Mouse (Mus musculus) CD8-positive naive resting alpha-beta T cell, adult 57 days (primary cell): ENCODE measurements around the gene Hoxb3. TPM values are rescaled to one million over a fixed set of nuclear protein-coding genes. Genes with fewer than 3 reads are reported as not detected.

Source experiments
- total RNA-seq: library from RNA; stranded (reverse); gene quantifications from one replicate; pipeline ENCODE4 v1.2.4, GENCODE M21; 2023

Gene Hoxb3
- total RNA-seq, result not detected

GRCm38 (mm10) chr11:96323154-96323553, at the start of gene Hoxb3:
Gene Hoxb3, plus strand, starts transcription at chr11:96323326.

DNA sequence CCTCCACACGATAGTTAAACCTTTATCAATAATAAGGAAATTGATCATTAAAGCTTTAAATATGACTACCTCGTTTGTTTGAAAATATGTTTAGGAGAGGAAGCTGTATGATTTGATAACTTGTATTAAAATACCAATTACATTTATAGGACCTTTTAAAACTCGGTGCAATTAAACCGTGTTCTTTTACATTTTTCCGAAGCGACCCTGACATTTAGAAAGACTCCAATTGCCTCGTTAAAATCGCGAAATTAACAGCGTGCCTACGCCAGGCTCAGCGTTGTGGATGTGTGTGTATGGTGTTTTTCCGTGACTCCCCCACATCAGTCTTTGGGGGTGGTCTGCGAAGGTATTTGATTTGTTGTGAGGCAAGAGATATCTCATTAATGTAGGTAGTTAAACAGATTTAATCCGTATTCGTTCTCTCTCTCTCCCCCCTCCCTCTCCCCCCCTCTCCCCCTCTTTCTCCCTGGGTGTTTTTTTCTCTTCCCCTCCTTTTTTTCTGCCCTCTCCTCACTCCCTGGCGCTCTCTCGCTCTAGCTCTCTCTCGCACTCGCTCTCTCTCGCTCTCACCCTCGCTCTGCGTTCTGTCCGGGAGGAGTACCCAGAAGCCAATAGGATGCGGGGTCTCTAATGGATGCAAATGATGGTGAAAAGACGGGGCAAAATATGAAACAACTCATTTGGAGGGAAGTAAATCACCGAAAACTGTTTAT, 41.1 kb upstream of the Hoxb3 start, which contains the start of gene Hoxb8:
Hoxb8 (plus strand) TSS at position 51 of the 716 bp plus-strand sequence.

GRCm38 (mm10) chr11:96285771-96286738, 37.1 kb upstream of the Hoxb3 start, which contains the start of gene Hoxb7:
Gene Hoxb7, plus strand, starts transcription at chr11:96286623.

DNA sequence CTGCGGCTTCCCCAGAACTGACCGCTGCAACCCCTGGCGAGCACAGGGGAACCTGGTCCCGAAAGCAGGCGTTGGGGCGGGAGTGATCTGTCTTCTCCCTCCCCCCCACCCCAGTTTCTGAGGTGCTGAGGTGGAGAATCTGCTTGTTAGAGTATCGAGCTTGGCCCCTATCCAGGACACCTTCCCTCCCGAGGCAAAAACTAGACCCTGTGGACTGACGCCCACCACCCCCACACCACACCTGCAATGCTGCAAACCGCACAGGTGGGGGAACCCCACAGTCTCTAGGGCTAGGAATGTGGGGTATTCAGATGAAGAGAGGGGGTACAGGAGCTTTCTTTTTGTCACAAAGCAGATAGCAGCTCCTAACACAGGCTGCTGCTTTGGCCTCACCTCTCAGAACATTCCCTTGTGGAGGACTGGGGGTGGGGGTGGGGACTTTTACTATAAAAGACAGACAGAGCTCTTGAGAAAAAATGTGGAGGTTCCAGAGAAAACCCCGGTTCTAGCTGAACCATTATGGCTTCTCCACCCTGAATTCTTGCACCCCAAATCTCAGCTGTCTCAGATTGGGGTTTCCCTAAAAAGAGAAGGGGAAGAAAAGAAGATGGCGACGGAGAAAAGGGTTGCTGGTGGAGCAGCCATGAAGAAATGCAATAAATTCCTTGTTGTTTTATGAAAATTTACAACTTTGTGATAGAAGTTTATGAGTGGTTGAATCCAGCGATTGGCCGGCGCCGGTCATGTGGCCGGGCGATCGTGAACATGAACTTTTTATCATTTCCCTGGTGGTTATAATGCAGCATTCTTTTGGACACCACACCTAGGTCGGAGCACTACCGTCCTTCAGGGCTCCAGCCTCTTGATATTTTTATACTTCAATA, 31.2 kb upstream of the Hoxb3 start, which contains the start of gene Hoxb6:
Hoxb6 (plus strand) TSS at position 796 of the 884 bp plus-strand sequence.

DNA sequence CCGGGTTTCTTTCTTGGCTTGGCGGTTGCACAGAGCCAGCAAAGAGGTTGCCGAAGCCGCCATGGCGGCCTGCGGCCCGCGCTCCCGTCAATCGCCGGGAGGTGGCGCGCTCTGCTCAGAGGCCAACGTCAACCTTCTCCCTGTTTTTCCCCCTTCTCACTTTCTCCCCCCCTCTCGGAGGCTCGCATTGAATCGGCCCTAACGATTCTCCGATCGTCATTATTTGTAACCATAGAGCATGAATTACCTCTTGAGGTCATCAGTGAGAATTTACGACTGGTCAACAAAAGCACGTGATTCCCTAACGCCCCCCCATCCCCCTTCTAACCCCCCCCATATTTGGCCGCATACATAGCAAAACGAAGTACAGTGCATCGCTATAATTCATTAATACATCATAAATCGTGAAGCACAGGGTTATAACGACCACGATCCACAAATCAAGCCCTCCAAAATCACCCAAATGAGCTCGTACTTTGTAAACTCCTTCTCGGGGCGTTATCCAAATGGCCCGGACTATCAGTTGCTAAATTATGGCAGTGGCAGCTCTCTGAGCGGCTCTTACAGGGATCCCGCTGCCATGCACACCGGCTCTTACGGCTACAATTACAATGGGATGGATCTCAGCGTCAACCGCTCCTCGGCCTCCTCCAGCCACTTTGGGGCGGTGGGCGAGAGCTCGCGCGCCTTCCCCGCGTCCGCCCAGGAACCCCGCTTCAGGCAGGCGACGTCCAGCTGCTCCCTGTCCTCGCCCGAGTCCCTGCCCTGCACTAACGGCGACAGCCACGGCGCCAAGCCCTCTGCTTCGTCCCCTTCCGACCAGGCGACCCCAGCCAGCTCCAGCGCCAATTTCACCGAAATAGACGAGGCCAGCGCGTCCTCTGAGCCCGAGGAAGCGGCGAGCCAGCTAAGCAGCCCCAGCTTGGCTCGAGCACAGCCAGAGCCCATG, 19.7 kb upstream of the Hoxb3 start, which contains the start of gene Hoxb5:
Hoxb5 (plus strand) TSS at position 186 of the 949 bp plus-strand sequence.

GRCm38 (mm10) chr11:96317608-96318367, 5.3 kb upstream of the Hoxb3 start, which contains the start of gene Hoxb4:
Gene Hoxb4, plus strand, starts transcription at chr11:96318267.

GRCm38 (mm10) chr11:96350341-96350624, 27.2 kb downstream of the Hoxb3 start, which contains the start of gene Hoxb2:
Gene Hoxb2, plus strand, starts transcription at chr11:96350525.

DNA sequence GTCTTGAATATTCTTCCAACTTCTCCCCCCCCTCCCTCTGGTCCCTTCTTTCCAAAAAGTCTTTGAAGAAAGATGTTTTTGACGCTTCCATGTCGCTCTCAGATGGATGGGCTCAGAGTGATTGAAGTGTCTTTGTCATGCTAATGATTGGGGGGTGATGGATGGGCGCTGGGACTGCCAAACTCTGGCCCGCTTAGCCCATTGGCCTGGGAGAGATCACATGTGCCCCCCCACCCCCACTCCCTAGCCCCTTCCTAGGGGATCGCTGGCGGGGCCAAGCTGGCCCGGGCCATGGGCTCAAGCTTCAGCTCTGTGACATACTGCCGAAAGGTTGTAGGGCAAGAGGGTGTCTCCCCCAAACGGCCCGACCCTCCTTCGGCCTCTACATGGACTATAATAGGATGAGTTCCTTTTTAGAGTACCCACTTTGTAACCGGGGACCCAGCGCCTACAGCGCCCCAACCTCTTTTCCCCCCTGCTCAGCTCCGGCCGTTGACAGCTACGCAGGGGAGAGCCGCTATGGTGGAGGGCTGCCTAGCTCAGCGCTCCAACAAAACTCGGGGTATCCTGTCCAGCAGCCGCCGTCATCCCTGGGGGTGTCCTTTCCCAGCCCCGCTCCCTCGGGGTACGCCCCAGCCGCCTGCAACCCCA, 42.4 kb downstream of the Hoxb3 start, which contains the start of gene Hoxb1:
Hoxb1 (plus strand) TSS at position 312 of the 651 bp plus-strand sequence.

Other genes with a start within 250 kb of the Hoxb3 start
- 107 TPM for gene Atp5g1, start 247.7 kb upstream of the Hoxb3 start, total RNA-seq
- not detected for gene Calcoco2, start 211.4 kb upstream of the Hoxb3 start, total RNA-seq
- not detected for gene Ttll6, start 189.5 kb upstream of the Hoxb3 start, total RNA-seq
- not detected for gene Hoxb13, start 129.0 kb upstream of the Hoxb3 start, total RNA-seq
- gene Hoxb9, start 51.9 kb upstream of the Hoxb3 start, total RNA-seq, result not detected
- not detected for gene Hoxb8, start 41.4 kb upstream of the Hoxb3 start, total RNA-seq
- not detected for gene Hoxb7, start 36.7 kb upstream of the Hoxb3 start, total RNA-seq
- gene Hoxb6, start 30.9 kb upstream of the Hoxb3 start, total RNA-seq, result not detected
- gene Hoxb5, start 20.0 kb upstream of the Hoxb3 start, total RNA-seq, result not detected
- gene Hoxb4, start 5.1 kb upstream of the Hoxb3 start, total RNA-seq, result 1.2 TPM
- not detected for gene Hoxb2, start 27.2 kb downstream of the Hoxb3 start, total RNA-seq
- not detected for gene Hoxb1, start 42.4 kb downstream of the Hoxb3 start, total RNA-seq
- 378 TPM for gene Skap1, start 141.3 kb downstream of the Hoxb3 start, total RNA-seq